Mouse (Mus musculus): ENCODE results near the gene Col6a3.

The Col6a3 gene

GRCm38 (mm10) chr1:90797276-90797891, 46.4 kb downstream of the Col6a3 start:
- no peak for DNase-seq (ENCODE audit: low read depth)

- DNase-seq (ENCODE audit: low read depth): no peak
These were observed 50.4 kb downstream of the Col6a3 start for GRCm38 (mm10) chr1:90793368-90793767.

- no peak for DNase-seq (ENCODE audit: low read depth)
These were observed 52.8 kb downstream of the Col6a3 start for GRCm38 (mm10) chr1:90790925-90791324.

GRCm38 (mm10) chr1:90789506-90789905, 54.3 kb downstream of the Col6a3 start:
- DNase-seq (ENCODE audit: low read depth): no peak

- DNase-seq (ENCODE audit: low read depth): no peak
These were observed 63.3 kb downstream of the Col6a3 start for GRCm38 (mm10) chr1:90780446-90780845.

- no peak for DNase-seq (ENCODE audit: low read depth)
These were observed 64.7 kb downstream of the Col6a3 start for GRCm38 (mm10) chr1:90779072-90779471.

- no peak for DNase-seq (ENCODE audit: low read depth)
These were observed 68.1 kb downstream of the Col6a3 start for GRCm38 (mm10) chr1:90775477-90776241.

- no peak for DNase-seq (ENCODE audit: low read depth)
These were observed 72.6 kb downstream of the Col6a3 start for GRCm38 (mm10) chr1:90771172-90771571.

GRCm38 (mm10) chr1:90770027-90770426, 73.7 kb downstream of the Col6a3 start:
- no peak for DNase-seq (ENCODE audit: low read depth)

GRCm38 (mm10) chr1:90769301-90769700, 74.5 kb downstream of the Col6a3 start:
- DNase-seq (ENCODE audit: low read depth): no peak

- DNase-seq (ENCODE audit: low read depth): no peak
These were observed 85.6 kb downstream of the Col6a3 start for GRCm38 (mm10) chr1:90758091-90758673.

GRCm38 (mm10) chr1:90753869-90754563, 89.8 kb downstream of the Col6a3 start:
- DNase-seq (ENCODE audit: low read depth): no peak

- no peak for DNase-seq (ENCODE audit: low read depth)
These were observed 92.5 kb downstream of the Col6a3 start for GRCm38 (mm10) chr1:90751221-90751620.

GRCm38 (mm10) chr1:90750169-90750568, 93.6 kb downstream of the Col6a3 start:
- DNase-seq (ENCODE audit: low read depth): no peak

GRCm38 (mm10) chr1:90748544-90748943, 95.2 kb downstream of the Col6a3 start:
- no peak for DNase-seq (ENCODE audit: low read depth)

- DNase-seq (ENCODE audit: low read depth): no peak
These were observed 99.8 kb downstream of the Col6a3 start for GRCm38 (mm10) chr1:90743941-90744386.

GRCm38 (mm10) chr1:90743445-90743844, 100.3 kb downstream of the Col6a3 start:
- DNase-seq (ENCODE audit: low read depth): no peak

GRCm38 (mm10) chr1:90742641-90743040, 101.1 kb downstream of the Col6a3 start:
- DNase-seq (ENCODE audit: low read depth): no peak

GRCm38 (mm10) chr1:90740216-90741170, 103.3 kb downstream of the Col6a3 start:
- no peak for DNase-seq (ENCODE audit: low read depth)

GRCm38 (mm10) chr1:90738913-90739312, 104.9 kb downstream of the Col6a3 start:
- no peak for DNase-seq (ENCODE audit: low read depth)

- DNase-seq (ENCODE audit: low read depth): no peak
These were observed 114.3 kb downstream of the Col6a3 start for GRCm38 (mm10) chr1:90729466-90729865.

Measured in c-Kit-positive CD71-negative TER-119-negative erythroid progenitor cells, embryonic 14.5 days (primary cell).